Mouse (Mus musculus): ENCODE measurements around the gene 1110004F10Rik.

1110004F10Rik gene

DNA sequence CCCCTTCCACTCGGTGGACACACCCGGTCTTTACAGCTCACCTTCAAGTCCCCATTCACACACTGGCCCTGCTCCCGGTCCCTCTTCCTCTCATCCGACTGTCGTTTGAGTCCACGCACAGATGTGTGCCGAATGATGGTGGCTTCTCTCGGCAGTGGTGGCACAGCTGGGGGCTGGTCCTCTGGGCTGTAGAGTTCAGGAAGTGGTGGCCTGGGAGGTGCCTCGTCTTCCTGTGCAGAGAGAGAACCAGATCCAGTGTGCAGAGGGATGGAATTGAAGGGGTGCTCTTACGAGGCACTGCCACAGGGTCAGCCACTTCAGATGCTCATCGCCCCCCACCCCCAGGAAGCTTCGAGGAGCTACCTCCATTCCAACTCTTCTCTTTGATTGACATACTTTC, 98.0 kb downstream of the 1110004F10Rik start:
- DNase-seq (ENCODE audit: low spot score in 2 of 2), result no peak

DNA sequence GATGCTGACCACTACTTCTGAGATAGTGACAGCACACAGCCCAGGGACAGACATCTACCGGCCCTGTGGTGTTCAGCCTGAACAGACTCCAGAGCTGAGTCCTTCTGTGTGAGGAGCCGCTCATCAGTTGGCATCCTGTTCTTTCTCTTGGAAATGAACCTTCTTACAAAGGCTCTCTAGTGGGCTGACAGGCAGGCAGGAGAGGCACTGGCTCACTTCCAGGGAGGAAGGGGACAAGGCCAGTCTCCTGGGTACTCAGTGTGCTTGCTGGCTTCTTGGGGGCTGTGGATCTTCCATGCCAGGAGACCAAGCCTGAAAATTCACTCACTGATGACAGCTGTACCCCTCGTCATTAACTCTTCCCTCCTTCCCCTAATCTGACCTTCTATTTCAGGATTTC, 98.5 kb downstream of the 1110004F10Rik start:
- DNase-seq (ENCODE audit: low spot score in 2 of 2), result no peak

DNA sequence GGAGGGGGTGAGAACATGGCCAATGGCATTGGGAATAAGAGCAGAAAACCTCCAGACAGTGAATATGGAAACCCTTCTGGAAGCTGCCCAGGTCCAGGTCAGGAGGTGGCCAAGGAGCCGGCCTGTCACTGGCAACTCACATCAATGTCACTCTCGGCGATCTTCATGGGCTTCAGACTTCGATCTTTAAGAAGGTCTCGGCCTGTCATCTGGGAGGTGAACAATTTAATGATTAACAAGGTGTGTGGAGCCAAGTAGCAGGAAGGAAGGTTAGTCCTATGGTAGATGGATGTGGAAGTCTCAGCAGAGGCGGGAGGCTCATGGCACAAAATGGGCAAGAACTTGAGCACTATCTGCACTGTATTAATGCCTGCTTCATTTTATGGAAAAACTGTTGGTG, 105.8 kb downstream of the 1110004F10Rik start:
- no peak for DNase-seq (ENCODE audit: low spot score in 2 of 2)

DNA sequence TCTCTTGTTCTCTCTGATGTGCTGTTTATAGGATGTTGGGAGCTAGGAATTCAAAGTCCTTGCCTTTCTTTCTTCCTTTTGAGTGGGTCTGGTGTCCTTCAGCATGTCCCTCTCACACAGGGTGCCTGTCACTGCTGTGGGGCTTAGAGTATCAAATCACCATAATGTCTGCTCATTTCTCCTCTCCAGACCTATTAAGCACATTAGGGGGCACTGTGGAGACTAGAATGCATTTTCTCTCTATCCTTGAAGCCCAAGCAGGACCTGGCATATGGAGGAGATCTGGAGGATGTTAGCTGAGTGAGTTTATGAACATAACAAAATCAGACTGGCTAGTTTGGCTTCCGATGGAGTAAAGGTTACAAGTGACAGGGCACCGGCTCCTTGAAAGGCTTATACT, 107.9 kb downstream of the 1110004F10Rik start:
- no peak for DNase-seq (ENCODE audit: low spot score in 2 of 2)

DNA sequence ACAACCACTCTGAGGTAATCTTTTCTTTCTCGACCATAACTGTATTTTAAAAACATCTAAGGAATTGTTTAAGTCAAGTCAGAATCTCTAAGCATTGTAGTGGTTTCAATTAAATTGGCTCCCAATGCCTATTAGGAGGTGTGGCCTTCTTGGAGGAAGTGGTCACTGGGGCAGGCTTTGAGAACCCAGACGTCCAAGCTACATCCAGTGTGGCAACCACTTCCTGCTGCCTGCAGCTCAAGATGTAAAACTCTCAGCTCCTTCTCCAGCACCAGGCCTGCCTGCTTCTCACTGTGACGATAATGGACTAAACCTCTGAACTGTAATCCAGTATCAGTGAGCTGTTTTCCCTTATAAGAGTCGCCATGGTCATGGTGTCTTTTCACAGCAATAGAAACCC, 110.4 kb downstream of the 1110004F10Rik start:
- DNase-seq (ENCODE audit: low spot score in 2 of 2), result no peak

DNA sequence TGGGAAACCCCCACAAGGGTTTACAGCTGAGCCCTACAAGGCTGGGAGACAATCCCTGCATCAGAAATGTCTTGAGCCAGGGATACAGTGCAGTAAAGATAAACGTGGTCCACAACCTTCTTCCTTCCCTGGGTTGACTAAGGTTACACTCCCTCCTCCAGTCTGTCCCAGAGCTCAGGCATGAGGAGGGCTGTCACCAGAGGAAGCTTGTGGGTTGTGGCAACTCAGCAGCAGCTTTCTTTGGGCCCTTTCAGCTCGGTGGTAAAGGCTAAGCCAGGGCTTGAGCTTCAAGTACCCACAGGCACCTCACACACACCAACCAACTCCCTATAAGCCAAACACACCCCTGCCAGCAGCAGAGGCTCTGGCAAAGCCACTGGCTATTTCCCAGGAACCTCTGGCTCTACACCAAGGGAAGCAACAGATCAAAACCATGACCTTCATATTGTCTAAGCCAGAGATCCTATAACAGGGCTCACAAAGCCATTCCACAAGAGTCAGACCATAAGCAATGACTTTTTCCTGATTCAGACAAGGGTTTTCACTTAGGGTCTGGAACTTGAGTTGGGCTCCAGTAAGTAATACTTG, 114.7 kb downstream of the 1110004F10Rik start:
- no peak for DNase-seq (ENCODE audit: low spot score in 2 of 2)
